Mouse (Mus musculus): ENCODE measurements around the gene Madcam1.
A peak's percentile ranks its signal among the peaks of the same experiment; 100 is the strongest.
"Not testable (repeated sequence)": the region's sequence is repeated elsewhere in the genome, so short reads cannot be mapped to it uniquely, and the experiment has no call there.

Gene Madcam1

DNA sequence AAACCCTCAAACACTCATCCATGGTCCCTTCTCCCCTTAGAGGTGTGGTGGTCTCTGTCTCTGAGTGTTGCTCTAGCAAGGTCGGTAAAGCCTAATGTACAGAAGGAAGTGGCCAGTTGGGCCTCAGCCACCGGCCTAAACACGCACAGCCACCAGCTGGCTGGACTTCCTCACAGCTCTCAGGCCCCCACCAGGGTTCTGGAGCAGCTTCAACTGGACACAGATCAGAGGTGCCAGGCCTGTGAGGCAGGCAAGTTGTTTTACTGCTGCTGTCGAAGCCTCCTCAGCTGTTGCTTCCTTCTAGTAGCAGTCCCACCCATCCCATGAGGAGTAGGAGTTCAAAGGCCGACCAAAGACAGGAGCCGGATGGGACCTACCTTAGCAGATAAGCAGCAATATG is 33.6 kb downstream of the Madcam1 start:
- Histone ChIP-seq H3K4me3 (replicated peaks; ENCODE audit: low read length) (no peak overlapping the region), H3K4me1 (replicated peaks; ENCODE audit: low read depth, low read length) (peaks cover 47% of the 10 kb centered on the region), H3K27me3 (ENCODE audit: insufficient read depth, low read length) (peaks cover 3% of the 10 kb centered on the region; the same call in 1 of the 2 replicates), H3K36me3 (ENCODE audit: insufficient read depth, low read length) (no peaks in the 10 kb centered on the region), H3K9me3 (ENCODE audit: low read length) (no peaks in the 10 kb centered on the region)
- TF ChIP-seq NANOG (IDR thresholded peaks at IDR 0.05; ENCODE audit: borderline replicate concordance, low read length) (no peak), POU5F1 (IDR thresholded peaks at IDR 0.05; ENCODE audit: borderline replicate concordance, low read length) (no peak), CTCF (conservative IDR thresholded peaks at IDR 0.05; ENCODE audit: low read length) (no peak)

GRCm38 (mm10) chr10:79698459-79698858 is 34.1 kb downstream of the Madcam1 start:
- TF ChIP-seq CTCF (conservative IDR thresholded peaks at IDR 0.05; ENCODE audit: low read length) (no peak), POU5F1 (IDR thresholded peaks at IDR 0.05; ENCODE audit: borderline replicate concordance, low read length) (no peak), NANOG (IDR thresholded peaks at IDR 0.05; ENCODE audit: borderline replicate concordance, low read length) (no peak)
- H3K36me3 ChIP-seq (ENCODE audit: insufficient read depth, low read length), result no peaks in the 10 kb centered on the region
- peaks cover 46% of the 10 kb centered on the region for H3K4me1 ChIP-seq (replicated peaks; ENCODE audit: low read depth, low read length)
- H3K4me3 ChIP-seq (replicated peaks; ENCODE audit: low read length), result no peak overlapping the region
- peaks cover 3% of the 10 kb centered on the region; the same call in 1 of the 2 replicates for H3K27me3 ChIP-seq (ENCODE audit: insufficient read depth, low read length)
- no peaks in the 10 kb centered on the region for H3K9me3 ChIP-seq (ENCODE audit: low read length)

GRCm38 (mm10) chr10:79700676-79701075 is 36.3 kb downstream of the Madcam1 start:
- no peaks in the 10 kb centered on the region for H3K9me3 ChIP-seq (ENCODE audit: low read length)
- H3K4me1 ChIP-seq (replicated peaks; ENCODE audit: low read depth, low read length), result peaks cover 48% of the 10 kb centered on the region
- H3K4me3 ChIP-seq (replicated peaks; ENCODE audit: low read length), result no peak overlapping the region
- H3K27me3 ChIP-seq (ENCODE audit: insufficient read depth, low read length), result peaks cover 3% of the 10 kb centered on the region; the same call in 1 of the 2 replicates
- TF ChIP-seq POU5F1 (IDR thresholded peaks at IDR 0.05; ENCODE audit: borderline replicate concordance, low read length), result no peak
- TF ChIP-seq CTCF (conservative IDR thresholded peaks at IDR 0.05; ENCODE audit: low read length), result no peak
- no peak for TF ChIP-seq NANOG (IDR thresholded peaks at IDR 0.05; ENCODE audit: borderline replicate concordance, low read length)
- H3K36me3 ChIP-seq (ENCODE audit: insufficient read depth, low read length), result peaks cover 7% of the 10 kb centered on the region

- H3K4me3 ChIP-seq (replicated peaks; ENCODE audit: low read length), result no peak overlapping the region
- no peaks in the 10 kb centered on the region for H3K9me3 ChIP-seq (ENCODE audit: low read length)
- TF ChIP-seq POU5F1 (IDR thresholded peaks at IDR 0.05; ENCODE audit: borderline replicate concordance, low read length) (no peak), NANOG (IDR thresholded peaks at IDR 0.05; ENCODE audit: borderline replicate concordance, low read length) (no peak), CTCF (conservative IDR thresholded peaks at IDR 0.05; ENCODE audit: low read length) (no peak)
Observed at GRCm38 (mm10) chr10:79701443-79702129, 37.2 kb downstream of the Madcam1 start.

DNA sequence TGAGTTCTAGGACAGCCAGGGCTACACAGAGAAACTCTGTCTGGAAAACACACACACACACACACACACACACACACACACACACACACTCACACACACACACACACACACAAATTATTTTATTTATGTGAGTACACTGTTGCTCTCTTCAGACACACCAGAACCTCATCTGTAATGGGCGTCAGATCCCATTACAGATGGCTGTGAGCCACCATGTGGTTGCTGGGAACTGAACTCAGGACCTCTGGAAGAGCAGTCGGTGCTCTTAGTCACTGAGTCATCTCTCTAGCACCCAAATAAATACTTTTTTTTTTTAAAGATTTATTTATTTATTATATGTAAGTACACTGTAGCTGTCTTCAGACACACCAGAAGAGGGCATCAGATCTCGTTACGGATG is 38.6 kb downstream of the Madcam1 start:
- H3K4me3 ChIP-seq (replicated peaks; ENCODE audit: low read length); H3K9me3 ChIP-seq (ENCODE audit: low read length); H3K27me3 ChIP-seq (ENCODE audit: insufficient read depth, low read length): not testable (repeated sequence)
- peaks cover 60% of the 10 kb centered on the region for H3K4me1 ChIP-seq (replicated peaks; ENCODE audit: low read depth, low read length)
- H3K36me3 ChIP-seq (ENCODE audit: insufficient read depth, low read length), result peaks cover 29% of the 10 kb centered on the region

More at GRCm38 (mm10) chr10:79701443-79702129, 37.2 kb downstream of the Madcam1 start:
- Histone ChIP-seq H3K4me1 (replicated peaks; ENCODE audit: low read depth, low read length) (peaks cover 48% of the 10 kb centered on the region), H3K27me3 (ENCODE audit: insufficient read depth, low read length) (no peaks in the 10 kb centered on the region; the same call in 1 of the 2 replicates), H3K36me3 (ENCODE audit: insufficient read depth, low read length) (peaks cover 16% of the 10 kb centered on the region)

DNA sequence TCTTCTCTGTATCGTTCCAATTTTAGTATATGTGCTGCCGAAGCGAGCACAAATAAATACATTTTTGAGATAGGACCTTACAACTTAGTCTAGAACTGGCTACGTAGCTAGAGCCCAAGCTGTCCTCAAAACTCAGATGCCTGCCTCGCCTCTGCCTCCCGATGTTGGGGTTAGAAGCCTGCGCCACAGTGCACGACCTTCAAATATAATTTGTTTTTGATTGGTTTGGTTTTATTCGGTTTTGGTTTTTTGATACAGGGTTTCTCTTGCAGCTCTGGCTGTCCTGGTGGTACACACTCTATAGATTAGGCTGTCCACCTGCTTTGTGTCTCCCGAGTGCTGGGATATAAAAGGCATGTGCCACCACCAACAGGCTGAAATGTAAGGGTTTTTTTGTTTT is 39.2 kb downstream of the Madcam1 start:
- Histone ChIP-seq H3K4me1 (replicated peaks; ENCODE audit: low read depth, low read length) (peaks cover 66% of the 10 kb centered on the region), H3K36me3 (ENCODE audit: insufficient read depth, low read length) (peaks cover 34% of the 10 kb centered on the region), H3K4me3 (replicated peaks; ENCODE audit: low read length) (peak overlapping the region; percentile 96), H3K27me3 (ENCODE audit: insufficient read depth, low read length) (no peaks in the 10 kb centered on the region), H3K9me3 (ENCODE audit: low read length) (no peaks in the 10 kb centered on the region)
- TF ChIP-seq POU5F1 (IDR thresholded peaks at IDR 0.05; ENCODE audit: borderline replicate concordance, low read length), result no peak
- no peak for TF ChIP-seq CTCF (conservative IDR thresholded peaks at IDR 0.05; ENCODE audit: low read length)
- TF ChIP-seq NANOG (IDR thresholded peaks at IDR 0.05; ENCODE audit: borderline replicate concordance, low read length), result no peak

- peaks cover 69% of the 10 kb centered on the region for H3K4me1 ChIP-seq (replicated peaks; ENCODE audit: low read depth, low read length)
- H3K4me3 ChIP-seq (replicated peaks; ENCODE audit: low read length), result peak within 1 kb of the TSS; percentile 96
- H3K27me3 ChIP-seq (ENCODE audit: insufficient read depth, low read length), result no peaks in the 10 kb centered on the region
- H3K36me3 ChIP-seq (ENCODE audit: insufficient read depth, low read length), result peaks cover 42% of the 10 kb centered on the region
- H3K9me3 ChIP-seq (ENCODE audit: low read length), result no peaks in the 10 kb centered on the region
- TF ChIP-seq CTCF (conservative IDR thresholded peaks at IDR 0.05; ENCODE audit: low read length) (peak; percentile 34), NANOG (IDR thresholded peaks at IDR 0.05; ENCODE audit: borderline replicate concordance, low read length) (no peak)
Observed at GRCm38 (mm10) chr10:79704065-79704969, 40.0 kb downstream of the Madcam1 start, which contains the start of gene Bsg. Gene Bsg, plus strand, starts transcription at chr10:79704491.

- H3K9me3 ChIP-seq (ENCODE audit: low read length), result no peaks in the 10 kb centered on the region
- no peaks in the 10 kb centered on the region for H3K27me3 ChIP-seq (ENCODE audit: insufficient read depth, low read length)
- TF ChIP-seq CTCF (conservative IDR thresholded peaks at IDR 0.05; ENCODE audit: low read length) (no peak), POU5F1 (IDR thresholded peaks at IDR 0.05; ENCODE audit: borderline replicate concordance, low read length) (no peak), NANOG (IDR thresholded peaks at IDR 0.05; ENCODE audit: borderline replicate concordance, low read length) (no peak)
- peak overlapping the region; percentile 96 for H3K4me3 ChIP-seq (replicated peaks; ENCODE audit: low read length)
- peaks cover 70% of the 10 kb centered on the region for H3K4me1 ChIP-seq (replicated peaks; ENCODE audit: low read depth, low read length)
- peaks cover 49% of the 10 kb centered on the region for H3K36me3 ChIP-seq (ENCODE audit: insufficient read depth, low read length)
Observed at GRCm38 (mm10) chr10:79704970-79705360, 40.6 kb downstream of the Madcam1 start.
